Mouse (Mus musculus): ENCODE data around the gene Ppp1ca.

DNA sequence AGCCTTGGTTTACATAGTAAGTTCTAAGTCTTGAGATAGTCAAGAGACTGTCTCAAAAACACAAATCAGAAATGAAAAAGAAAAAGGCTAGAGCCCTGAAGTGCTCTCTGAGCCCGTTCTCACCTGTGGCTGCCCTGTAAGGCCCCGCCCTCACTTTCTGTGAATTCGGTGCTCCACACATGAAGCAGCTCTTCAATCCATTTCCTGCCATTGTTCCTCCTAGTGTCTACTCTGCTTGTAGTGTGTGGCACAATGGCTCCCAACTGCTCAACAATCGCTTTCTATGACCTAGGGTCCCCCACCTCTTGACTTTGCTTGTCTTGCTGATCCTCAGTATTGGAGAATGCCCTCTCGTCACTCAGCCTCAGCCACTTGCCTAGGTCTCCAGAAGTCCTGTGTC, 35.6 kb downstream of the Ppp1ca start:
- TF ChIP-seq POLR2A (IDR thresholded peaks at IDR 0.05; ENCODE audit: low read depth, low read length) (no peak), USF2 (conservative IDR thresholded peaks at IDR 0.05; ENCODE audit: low read depth, low read length) (no peak), ELF1 (IDR thresholded peaks at IDR 0.05; ENCODE audit: low read depth, low read length) (no peak), EP300 (IDR thresholded peaks at IDR 0.05; ENCODE audit: low read length) (no peak), CTCF (conservative IDR thresholded peaks at IDR 0.05 in 1 of 2, IDR thresholded peaks at IDR 0.05 in 1 of 2; ENCODE audit: low read depth in 2 of 2, low read length in 2 of 2) (no peak), SMC3 (IDR thresholded peaks at IDR 0.05; ENCODE audit: low read depth, low read length) (no peak), E2F4 (IDR thresholded peaks at IDR 0.05; ENCODE audit: insufficient replicate concordance, low read depth, low read length) (no peak), POLR2AphosphoS2 (IDR thresholded peaks at IDR 0.05; ENCODE audit: low read depth, low read length) (no peak), TBP (conservative IDR thresholded peaks at IDR 0.05; ENCODE audit: low read depth, low read length) (no peak), USF1 (IDR thresholded peaks at IDR 0.05; ENCODE audit: low read depth, low read length) (no peak)

Data from CH12.LX (cell line).